Mouse (Mus musculus) C2C12 (cell line): ENCODE data around the gene Zfp280b.

ENCODE experiments used
- CEBPB ChIP-seq: IDR thresholded peaks from one replicate; pipeline ENCODE4 v1.6.1; 2011; ENCODE audit warnings: low read depth, mild to moderate bottlenecking, control low read depth, moderate library complexity
- CTCF ChIP-seq: IDR thresholded peaks from one replicate; pipeline ENCODE4 v1.5.1; 2011; ENCODE audit not compliant: control insufficient read depth, insufficient read depth, insufficient read length
- MAX ChIP-seq: IDR thresholded peaks from one replicate; pipeline ENCODE4 v1.6.1; 2011; ENCODE audit warnings: mild to moderate bottlenecking, control low read depth
- MYOD1 ChIP-seq: IDR thresholded peaks from one replicate; pipeline ENCODE4 v1.6.1; 2011; ENCODE audit warnings: low read depth; ENCODE audit not compliant: control insufficient read depth, insufficient read length
- USF1 ChIP-seq: IDR thresholded peaks from one replicate; pipeline ENCODE4 v1.6.1; 2011; ENCODE audit warnings: low read depth, mild to moderate bottlenecking, control low read depth, moderate library complexity

GRCm38 (mm10) chr10:76029276-76029675, 3.2 kb upstream of the Zfp280b start:
- TF ChIP-seq CTCF (no peak), MAX (no peak), USF1 (no peak), CEBPB (no peak), MYOD1 (no peak)
